Mouse (Mus musculus) G1E-ER4 (cell line): ENCODE results near the gene Kif22. TPM values are rescaled to one million over a fixed set of nuclear protein-coding genes. Genes with fewer than 3 reads are reported as not detected.
"Not testable (repeated sequence)": the region's sequence is repeated elsewhere in the genome, so short reads cannot be mapped to it uniquely, and the experiment has no call there.

Experiments used
- GATA1 ChIP-seq: IDR thresholded peaks from one replicate; pipeline ENCODE4 v1.8.0; 2012; ENCODE audit warnings: low read length, inconsistent platforms
- polyA plus RNA-seq: library from polyadenylated mRNA; stranded (reverse); fragments of >175 nt; gene quantifications from 2 replicates; pipeline ENCODE4 v1.2.3, GENCODE M21; 2012

The Kif22 gene
- 45.3 and 56.9 TPM in 2 replicates for polyA plus RNA-seq

DNA sequence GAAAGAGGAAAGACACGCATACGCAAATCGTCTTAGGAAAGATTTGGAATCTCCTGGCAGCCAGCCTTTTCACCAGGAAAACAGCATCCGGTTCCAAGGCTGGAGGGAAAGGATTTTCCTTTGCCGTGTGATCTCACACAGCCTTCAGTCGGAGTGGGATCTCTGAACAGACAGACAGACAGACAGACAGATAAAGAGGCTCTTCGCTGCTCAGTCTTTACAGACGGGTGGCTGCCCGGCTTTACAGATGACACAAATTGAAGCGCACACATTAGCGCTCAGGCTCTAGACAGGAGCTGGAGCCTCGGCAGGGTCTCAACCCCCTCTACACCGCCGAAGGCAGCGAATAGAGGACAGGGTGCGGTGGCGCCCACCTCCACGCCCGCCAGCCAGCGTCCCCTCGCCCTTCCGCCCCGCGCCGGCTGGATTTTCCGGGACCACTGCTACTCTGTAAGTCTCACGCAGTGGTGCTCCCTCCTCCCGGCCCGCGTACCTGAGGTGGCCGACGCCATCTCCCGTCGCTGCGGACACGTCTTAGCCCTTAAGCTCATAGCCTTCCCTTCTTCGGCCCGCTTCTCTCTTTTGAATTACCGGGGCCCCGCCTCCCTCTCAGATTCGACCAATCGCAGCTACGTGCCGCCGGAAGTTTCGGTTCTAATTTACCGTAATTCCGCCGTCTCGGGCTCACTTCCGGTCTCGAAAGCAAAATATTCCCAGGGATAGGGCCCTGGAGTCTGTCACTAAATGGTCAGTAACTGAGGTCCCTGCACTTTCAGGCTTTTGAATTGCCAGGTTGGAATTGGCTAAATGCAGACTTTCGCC lies at the start of gene Kif22:
TSS of gene Kif22 (minus strand) at position 621 of the 822 bp plus-strand sequence.
- TF ChIP-seq GATA1 = no peak

DNA sequence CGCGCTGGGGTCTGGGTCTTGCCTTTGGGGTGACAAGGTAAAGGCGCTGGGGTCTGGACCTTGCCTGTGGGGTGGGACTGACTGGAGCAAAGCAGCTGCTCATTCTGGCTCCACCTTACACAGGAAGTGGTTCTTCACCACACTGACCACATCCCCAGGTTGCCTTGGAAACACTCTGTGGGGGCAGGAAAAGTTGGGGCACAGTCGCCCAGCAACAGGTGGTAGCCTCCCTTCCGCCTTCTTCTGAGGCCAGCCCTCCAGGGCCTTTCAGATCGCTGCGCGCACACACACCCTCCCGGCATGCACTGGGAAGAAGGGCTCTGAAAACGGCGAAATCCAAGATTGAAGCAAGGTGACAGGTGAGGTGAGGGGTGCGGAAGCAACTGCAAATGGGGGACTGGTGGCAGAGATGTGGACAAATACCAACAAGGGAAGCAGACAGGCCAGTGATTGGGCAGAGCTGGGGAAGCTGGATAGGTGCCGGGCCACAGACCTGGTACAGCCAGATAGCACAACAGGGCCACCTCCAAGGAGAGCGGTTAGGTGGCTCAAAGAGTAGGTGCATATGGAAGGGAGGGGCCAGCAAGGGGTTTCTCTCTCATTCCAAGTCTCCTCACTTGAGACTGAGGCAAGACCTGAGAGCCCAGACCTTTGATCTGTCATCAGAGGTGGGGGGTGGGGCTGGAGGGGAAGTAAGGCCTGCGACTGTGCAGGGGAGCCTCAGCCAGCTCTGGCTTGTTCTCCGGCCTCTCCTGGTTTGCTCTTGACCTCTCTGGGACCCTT lies 49.0 kb upstream of the Kif22 start, which contains the start of gene AI467606:
TSS of gene AI467606 (plus strand) at position 246 of the 783 bp plus-strand sequence.
- no peak for TF ChIP-seq GATA1

DNA sequence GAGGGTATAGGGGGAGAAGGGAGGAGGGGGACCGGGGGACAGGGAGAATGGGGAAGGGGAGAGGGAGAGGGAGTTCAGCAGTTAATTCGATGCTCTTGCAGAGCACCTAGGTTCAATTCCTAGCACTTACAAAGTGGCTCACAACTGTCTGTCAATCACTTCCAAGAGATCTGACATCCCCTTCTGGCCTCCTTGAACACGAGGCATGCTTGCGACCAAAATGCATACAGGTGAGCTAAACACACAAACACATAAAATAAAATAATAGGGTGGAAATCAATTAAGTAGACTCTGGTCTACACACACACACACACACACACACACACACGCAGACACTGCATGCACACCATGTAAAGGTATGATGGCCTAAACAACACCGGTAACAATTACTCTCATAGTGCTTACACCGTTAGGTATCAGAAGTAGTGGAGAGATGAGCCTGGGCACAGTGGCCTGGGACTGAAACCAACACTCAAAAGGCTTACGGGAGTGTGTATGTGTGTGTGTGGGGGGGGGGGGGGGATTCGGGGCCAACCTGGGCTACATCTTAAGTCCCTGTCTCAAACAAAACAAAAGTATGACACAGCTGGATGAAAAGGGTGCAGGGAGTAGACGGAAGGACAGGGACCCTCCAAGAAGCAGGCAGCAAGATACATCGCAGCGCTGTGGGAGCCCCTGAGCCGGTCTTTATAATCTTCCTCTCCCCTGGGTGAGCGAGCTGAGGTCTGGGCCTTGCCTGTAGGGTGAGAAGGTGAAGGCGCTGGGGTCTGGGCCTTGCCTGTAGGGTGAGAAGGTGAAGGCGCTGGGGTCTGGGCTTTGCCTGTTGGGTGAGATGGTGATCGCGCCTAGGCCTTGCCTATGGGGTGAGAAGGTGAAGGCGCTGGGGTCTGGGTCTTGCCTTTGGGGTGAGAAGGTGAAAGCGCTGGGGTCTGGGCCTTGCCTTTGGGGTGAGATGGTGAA lies 48.2 kb upstream of the Kif22 start:
- TF ChIP-seq GATA1 = no peak

DNA sequence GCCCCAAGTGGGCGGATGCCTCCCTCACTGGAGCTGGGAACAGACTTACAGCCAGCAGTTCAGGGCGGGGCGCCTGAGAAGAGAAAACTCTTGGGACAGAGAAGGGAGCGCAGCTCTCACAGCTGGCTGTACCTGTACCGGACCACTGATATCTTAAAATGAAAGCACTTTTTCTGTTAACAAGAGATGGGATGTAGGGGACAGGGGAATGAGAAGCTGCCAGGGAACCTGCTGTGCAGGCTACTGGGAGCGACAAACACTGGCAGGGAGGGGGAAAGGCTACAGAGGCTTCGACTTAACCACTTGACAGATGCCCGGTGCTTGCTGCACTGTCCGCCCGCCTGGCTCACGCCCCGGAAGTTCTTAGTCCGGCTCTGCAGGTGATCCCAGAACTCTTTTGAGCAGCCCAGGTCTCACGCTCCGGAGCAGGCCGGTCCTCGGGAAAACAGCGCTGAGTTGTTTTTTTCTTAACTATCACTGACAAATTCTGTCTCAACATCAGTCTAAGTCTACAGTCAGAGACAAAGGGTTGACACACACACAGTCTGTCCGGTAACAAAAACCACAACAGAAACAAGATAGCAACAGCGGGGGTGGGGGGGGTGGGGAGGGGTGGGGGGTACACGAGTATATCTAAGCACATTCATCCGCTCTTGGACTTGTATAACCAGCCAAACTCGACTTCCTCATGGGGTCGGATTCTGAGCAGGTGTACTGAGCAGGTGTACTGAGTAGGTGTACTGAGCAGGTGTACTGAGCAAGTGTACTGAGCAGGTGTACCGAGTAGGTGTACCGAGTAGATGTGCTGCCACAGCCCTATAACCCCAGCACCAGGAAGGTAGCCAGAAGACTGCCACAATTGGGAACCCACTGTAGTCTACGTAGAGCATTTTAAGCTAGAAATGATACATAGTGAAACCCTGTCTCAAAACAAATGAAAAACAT lies 46.9 kb upstream of the Kif22 start:
- no peak for TF ChIP-seq GATA1

DNA sequence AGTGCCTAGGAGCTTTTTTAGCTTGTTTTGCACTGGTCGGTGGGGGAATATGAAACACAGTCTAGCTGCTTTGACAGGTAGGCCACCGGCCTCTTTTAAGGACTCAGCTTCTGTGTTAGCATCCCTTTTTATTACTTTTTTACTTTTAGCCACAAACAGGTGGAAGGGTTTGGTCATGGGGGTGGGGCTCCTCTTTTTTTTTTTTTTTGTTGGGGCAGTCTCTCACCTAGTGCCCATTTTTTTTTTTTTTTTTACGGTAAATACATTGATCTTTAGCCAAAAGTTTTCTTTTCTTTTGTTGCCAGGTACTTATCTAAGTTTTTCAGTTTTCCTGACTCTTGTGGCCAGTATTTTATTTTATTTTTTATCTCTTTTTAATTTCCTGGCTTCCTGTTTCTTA lies 45.8 kb upstream of the Kif22 start:
- TF ChIP-seq GATA1 = no peak

DNA sequence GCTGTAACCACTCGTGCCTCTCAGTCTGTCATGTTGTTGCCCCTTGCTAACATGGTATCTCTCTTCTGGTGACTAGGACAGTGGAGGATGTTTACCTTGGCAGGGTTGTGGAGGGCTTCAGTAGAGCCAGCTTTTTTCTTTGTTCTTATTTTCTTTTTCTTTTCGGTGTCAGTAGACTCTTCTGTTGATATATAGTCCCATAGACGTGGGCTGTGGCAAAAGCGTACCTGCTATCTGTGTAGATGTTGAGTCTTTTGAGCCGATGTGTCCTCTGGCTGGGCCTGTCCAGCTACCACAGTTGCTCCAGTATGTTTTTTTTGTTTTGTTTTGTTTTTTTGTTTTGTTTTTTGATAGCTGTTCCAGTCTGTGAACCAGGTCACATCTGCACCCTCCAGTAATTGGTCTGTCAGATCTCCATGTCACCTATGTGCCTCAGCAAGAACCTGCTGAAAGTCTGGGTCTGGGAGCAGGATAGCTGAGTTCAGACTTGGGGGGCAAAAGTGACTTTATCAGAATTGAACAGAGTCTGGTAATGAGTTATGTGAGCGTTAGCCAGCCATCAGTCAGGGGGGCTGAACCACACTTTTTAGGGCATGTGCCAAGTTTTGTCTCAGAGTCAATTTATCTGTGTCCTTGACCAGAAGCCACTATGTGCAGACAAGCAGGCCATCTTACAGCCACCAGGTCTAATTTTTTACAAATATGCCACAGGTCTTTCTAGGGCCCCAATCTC lies 45.2 kb upstream of the Kif22 start, which contains the start of gene Zg16:
TSS of gene Zg16 (minus strand) at position 51 of the 733 bp plus-strand sequence.
- not testable (repeated sequence) for TF ChIP-seq GATA1

DNA sequence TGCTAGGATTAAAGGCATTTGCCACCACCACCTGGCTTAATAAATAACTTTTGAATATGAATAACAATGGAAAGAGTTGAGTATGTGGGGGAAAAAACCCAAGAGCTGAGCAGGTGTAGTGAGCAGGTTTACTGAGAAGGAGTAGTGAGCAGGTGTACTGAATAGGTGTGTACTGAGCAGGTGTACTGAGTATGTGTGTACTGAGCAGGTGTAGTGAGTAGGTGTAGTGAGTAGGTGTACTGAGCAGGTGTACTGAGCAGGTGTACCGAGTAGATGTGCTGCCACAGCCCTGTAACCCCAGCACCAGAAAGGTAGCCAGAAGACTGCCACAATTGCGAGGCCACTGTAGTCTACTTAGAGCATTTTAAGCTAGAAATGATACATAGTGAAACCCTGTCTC lies 42.5 kb upstream of the Kif22 start:
- TF ChIP-seq GATA1 = no peak

DNA sequence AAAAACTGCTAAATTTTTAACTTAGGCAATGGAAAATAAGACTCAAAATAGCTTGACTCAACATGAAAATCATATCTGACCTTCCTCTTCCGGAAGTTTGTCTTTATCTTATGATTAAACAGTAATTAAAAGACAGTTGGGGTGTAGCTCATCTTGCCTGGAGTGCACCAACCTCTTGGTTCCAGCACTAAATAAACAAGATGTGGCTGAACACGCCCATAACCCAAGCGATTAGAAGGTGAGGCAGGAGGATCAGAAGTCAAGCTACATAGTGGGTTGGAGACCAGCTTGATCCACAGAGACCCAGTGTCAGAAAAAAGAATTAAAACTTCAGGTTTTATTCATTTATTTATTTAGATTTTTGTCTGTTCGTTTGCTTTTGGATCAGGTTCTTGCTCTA lies 41.4 kb upstream of the Kif22 start:
- no peak for TF ChIP-seq GATA1

DNA sequence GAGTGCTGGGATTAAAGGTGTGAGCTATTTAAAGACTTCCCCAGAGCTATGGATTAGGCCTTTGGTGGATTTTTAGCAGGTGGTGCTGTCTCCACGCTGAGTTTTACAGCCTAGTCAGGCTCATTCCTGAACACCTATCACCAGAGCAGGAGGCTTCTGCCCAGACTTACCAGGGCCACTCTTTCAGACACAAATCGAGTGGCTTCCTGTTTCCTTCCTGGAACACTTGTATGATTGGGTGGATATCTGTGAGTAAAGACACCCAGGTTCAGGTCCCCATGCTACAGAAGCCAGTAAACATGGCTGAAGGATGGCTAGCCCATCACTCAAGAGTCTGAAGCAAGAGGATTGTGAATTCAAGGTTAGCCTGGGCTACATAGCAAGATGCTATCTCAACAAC lies 40.7 kb upstream of the Kif22 start:
- no peak for TF ChIP-seq GATA1

DNA sequence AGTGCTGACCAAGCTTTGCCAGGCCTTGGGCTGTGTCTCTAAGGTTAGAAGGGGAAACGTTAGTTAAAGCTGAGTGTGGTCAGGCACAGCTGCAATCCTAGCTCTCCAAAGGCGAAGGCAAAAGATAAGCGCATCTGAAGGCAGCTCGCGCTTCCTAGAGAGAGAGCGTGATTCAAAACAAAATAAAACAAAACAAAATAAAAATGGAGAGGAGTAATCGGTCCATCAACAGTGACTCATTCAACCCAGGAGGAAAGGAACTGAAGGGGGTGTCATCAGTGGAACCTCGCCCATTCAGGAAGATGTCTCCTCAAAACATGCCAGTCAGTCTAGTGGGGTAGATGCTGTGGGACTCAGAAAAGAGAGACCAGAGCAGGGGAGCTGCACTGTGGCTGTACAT lies 40.0 kb upstream of the Kif22 start:
- no peak for TF ChIP-seq GATA1

DNA sequence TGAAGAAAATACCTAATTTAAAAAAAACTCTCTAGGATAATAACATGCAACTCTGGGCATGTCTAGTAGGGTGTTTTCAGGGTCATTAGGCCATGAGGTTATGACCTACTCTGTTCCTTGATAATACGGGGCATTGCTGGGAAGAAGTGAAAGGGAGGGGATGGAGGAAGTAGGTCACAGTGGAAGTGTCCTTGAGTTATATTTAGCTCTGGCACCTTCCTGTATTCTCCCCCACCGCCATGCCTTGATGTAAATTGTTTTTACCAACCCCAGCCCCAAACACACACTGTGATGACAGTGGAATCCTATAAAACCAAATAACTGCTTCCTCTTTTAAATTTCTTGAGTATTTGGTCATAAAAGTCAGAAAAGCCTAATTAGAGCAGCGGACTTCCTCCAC lies 37.8 kb upstream of the Kif22 start:
- TF ChIP-seq GATA1 = no peak

DNA sequence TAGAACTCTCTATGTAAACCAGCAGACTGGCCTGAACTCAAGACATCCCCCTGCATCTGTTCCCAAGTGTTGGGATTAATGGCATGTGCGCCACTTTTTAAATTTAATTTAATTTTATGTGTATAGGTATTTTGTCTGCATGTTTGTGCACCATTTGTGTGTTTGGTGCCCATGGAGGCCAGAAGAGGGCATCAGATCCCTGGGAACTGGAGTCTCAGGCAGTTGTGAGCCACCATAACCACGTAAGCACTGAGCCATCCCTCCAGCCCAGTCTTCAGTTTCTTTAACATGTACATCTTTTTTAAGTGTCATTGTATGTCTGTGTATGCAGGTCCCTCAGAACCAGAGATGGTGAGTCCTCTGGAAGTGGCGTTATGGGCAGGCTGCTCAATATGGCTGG lies 35.4 kb upstream of the Kif22 start:
- no peak for TF ChIP-seq GATA1

DNA sequence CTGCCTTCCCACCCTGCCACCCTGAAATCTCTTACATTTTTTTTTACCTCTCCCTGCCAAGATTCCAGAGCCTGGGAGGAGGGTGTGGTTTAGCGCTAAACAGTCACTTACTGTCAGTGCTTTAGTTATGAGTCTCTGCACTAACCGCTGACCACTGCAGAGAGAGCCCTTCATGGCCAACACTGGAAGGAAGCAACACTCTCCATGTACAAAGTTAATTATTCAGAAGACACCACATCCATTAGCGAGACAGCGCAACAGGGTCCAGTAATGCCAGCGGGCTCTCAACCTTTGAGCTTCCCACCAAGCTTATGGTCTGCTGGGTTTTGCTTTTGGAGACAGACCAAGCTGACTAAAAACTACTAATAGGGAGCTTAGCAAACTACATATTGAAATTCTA lies 33.9 kb upstream of the Kif22 start:
- no peak for TF ChIP-seq GATA1

DNA sequence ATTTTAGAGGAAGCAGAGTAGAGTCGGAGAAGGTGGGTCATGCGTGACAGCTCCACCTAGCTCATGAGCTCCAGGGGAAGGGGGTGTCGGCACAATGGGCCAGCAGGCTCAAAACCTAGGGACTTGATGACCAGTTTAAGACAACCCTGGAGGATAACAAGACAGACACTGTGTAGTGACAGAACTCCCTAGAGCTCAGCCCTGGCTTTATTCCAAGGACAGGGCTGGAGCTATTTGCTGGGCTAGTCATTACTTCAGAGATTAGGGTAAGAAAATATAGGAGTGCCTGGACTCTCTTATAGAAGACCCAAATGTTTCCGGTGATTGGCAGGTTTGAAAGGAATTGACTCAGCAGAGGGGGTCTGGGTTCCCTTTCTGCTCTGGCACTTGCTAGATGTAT lies 30.9 kb upstream of the Kif22 start:
- TF ChIP-seq GATA1 = no peak
